8 mouse cellular contexts compared by ENCODE assay signal in the genomic region with DNA sequence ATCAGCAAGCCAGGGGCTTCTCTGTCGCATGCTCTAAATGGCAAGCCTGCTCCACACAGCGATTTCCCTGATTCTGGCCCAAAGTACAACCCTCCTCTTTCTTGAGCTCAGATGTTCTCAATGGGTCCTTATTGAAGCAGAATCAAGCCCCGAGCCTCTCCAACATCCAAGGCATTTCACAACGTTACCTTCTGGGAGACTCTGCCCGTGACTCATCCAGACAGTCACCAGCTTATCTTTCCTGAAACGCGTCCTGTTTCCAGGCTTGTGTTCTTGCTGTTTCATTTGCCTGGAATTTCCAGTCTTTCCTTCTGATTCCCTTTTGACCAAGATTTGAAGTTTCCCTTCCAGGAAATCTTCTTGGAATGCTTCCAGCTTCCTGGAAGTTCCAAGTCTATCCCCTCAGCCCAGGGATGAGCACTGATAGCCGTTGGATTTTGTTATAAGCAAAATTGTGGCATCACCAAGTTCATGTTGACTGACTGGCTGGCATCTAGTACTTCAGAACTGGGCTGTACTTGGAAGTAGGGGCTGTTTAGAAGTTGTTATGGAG. TPM values are rescaled to one million over a fixed set of nuclear protein-coding genes. Genes with fewer than 3 reads are reported as not detected.
A peak's percentile ranks its signal among the peaks of the same experiment; 100 is the strongest.
DNase-seq lines count a peak whose midpoint lies in the region; ATAC-seq and TF ChIP-seq lines count a peak whose summit lies in the region.

No protein-coding gene starts in this region.

- TF ChIP-seq POLR2A in limb, embryonic 14.5 days (IDR thresholded peaks at IDR 0.05; ENCODE audit: borderline replicate concordance, extremely low read depth, insufficient read depth, insufficient read length) = no peak

- peak overlapping the region; percentile 42 for H3K9ac ChIP-seq in limb, embryonic 14.5 days (ENCODE audit: low read depth, low read length, severe bottlenecking)

- DNase-seq in gastrocnemius, adult 18-20 months (ENCODE audit: low spot score) = peak; percentile 14
- DNase-seq in gastrocnemius, postnatal 36 days = no peak
- DNase-seq in adrenal gland, adult 2 months = peak; percentile 84
- peak; percentile 31 for DNase-seq in heart, adult 8-10 months (ENCODE audit: low spot score)
- DNase-seq in limb, embryonic 14.5 days (ENCODE audit: low spot score) = no peak
- DNase-seq in skeletal muscle tissue, adult 2 months (ENCODE audit: low read depth, low spot score) = peak; percentile 17
- DNase-seq in right cerebral cortex, postnatal 10 days (ENCODE audit: low spot score in 2 of 2) = no peak

- peak overlapping the region; percentile 52 for H3K4me2 ChIP-seq in limb, embryonic 14.5 days (replicated peaks; ENCODE audit: low read depth, low read length, severe bottlenecking)

- H3K36me3 ChIP-seq in limb, embryonic 14.5 days (ENCODE audit: control insufficient read depth, insufficient read depth, low read length) = no peaks in the 10 kb centered on the region

- no peak for ATAC-seq in limb, embryonic 14.5 days (ENCODE audit: low FRiP score, low read depth)
- no peak for ATAC-seq in megakaryocyte-erythroid progenitor cell, adult 5-6 weeks (replicated peaks; ENCODE audit: low FRiP score, low TSS enrichment, poor library complexity, severe bottlenecking)

- peak overlapping the region; percentile 34 for H3K4me3 ChIP-seq in limb, embryonic 14.5 days (replicated peaks; ENCODE audit: low read length)

- H3K27ac ChIP-seq in limb, embryonic 14.5 days (replicated peaks; ENCODE audit: low read depth, low read length) = no peak overlapping the region

- no peaks in the 10 kb centered on the region for H3K27me3 ChIP-seq in limb, embryonic 14.5 days (ENCODE audit: control insufficient read depth, insufficient read depth, low read length)

- intact Hi-C loops in gastrocnemius, postnatal 36 days (cut with DNase I) = no loop called here

- no peaks in the 10 kb centered on the region for H3K9me3 ChIP-seq in limb, embryonic 14.5 days (ENCODE audit: control insufficient read depth, low read length)

- 0 out of 2 replicates have a peak, but pooled peaks cover 3% of the 10 kb centered on the region for H3K4me1 ChIP-seq in limb, embryonic 14.5 days (ENCODE audit: control insufficient read depth, insufficient read depth, low read length)

- 36% methylated on average over 8 of the region's 8 CpGs for WGBS in limb, embryonic 14.5 days

RNA-seq across cellular contexts. Expression of gene Smad6, which starts 28.7 kb away (rescaled TPM):
- total RNA-seq in gastrocnemius, adult 18-20 months (2021) = 1 to 10 TPM; 5.1 TPM
- total RNA-seq in gastrocnemius, postnatal 36 days (2021) = 1 to 10 TPM; 3.3 to 4.0 TPM
- 10 to 100 TPM in 1 of 2 experiments, 1 to 10 TPM in 1; 6.0 to 12.9 TPM for total RNA-seq in adrenal gland, adult 2 months (2021)
- 43.4 and 52.4 TPM in 2 replicates for polyA plus RNA-seq in adrenal gland, adult 2 months (2012; rRNA removed)
- total RNA-seq in heart, adult 8-10 months (2022) = 10 to 100 TPM; 10.9 to 16.5 (median 11.9) TPM
- 23.5 and 43.1 TPM in 2 replicates for polyA plus RNA-seq in limb, embryonic 14.5 days (2012; rRNA removed)
- 12.0 and 14.7 TPM in 2 replicates for polyA plus RNA-seq in limb, embryonic 14.5 days (2014; fragmentation: Nextera tagmentation; extraction: Ambion mirVana)
- not detected in 2 replicates for total RNA-seq in megakaryocyte-erythroid progenitor cell, adult 5-6 weeks (2014; fragmentation: Nextera tagmentation)
- total RNA-seq in megakaryocyte-erythroid progenitor cell, adult 5-6 weeks (2017) = 0.88 and 1.1 TPM in 2 replicates

Comparison
In these comparisons a context has a peak if more than half of its experiments do, and no peak if none do; other contexts are left out.
1. DNase-seq: peak in gastrocnemius, adult 18-20 months (single experiment), adrenal gland, adult 2 months (single experiment), heart, adult 8-10 months (single experiment) and skeletal muscle tissue, adult 2 months (single experiment); none in gastrocnemius, postnatal 36 days (0 of 2), limb, embryonic 14.5 days (single experiment) and right cerebral cortex, postnatal 10 days (0 of 2).